Mouse (Mus musculus): ENCODE results near the gene Opcml.

Opcml gene

DNA sequence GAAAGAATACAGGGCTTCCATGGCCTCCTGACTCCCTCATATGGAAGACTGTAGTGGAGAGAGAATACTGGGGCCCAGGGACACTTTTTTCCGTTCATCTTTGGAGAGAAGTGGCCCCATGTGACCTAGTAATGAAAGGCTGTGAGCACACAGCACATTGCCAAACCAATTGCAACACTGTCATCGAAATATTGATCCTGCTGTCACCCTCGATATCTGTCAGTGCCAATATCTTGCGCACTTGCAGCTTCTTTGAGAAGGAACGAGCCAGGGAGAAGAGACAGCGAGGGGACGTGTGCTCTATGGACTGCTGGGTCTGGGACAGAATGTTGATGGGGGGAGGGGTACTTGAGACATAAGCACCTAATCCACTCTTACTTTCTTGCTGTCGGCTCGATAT is 460.8 kb downstream of the Opcml start:
- DNase-seq (ENCODE audit: low spot score): no peak

DNA sequence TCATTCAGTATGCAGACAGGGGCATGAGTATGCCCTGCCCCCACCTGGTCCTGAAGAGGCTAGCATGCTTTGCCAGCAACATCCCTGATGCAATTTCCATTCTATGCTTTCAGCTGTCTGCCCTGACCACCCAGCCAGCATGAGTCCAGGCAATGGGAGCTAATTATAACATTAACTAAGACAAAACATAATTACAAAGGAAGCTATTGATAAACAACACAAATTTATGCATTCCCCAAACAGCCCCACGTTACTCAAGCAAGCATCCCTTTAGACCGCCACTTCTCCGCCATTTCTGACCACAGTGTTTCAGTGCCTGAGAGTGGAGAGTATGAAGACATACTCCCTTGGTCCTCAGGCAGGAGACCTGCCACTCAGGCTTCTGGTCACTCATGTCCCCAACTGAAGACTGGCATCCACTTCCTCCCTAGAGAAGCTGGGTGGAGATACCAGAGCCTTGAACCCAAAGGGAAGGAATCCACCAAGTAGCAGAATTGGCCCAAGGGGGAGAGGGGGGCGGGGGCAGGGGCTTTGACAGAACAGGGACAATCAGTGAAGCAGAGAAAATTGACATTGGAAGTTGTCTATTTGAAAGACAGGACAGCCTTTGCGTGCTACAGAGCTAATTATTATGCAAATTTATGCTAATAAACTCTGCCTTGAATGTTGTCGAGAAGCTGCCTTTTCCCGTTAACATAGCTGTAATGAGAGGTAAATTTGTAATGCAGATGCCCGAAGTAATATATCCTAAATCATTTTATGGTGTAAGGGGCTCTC is 464.7 kb downstream of the Opcml start:
- no peak for DNase-seq (ENCODE audit: low spot score)

DNA sequence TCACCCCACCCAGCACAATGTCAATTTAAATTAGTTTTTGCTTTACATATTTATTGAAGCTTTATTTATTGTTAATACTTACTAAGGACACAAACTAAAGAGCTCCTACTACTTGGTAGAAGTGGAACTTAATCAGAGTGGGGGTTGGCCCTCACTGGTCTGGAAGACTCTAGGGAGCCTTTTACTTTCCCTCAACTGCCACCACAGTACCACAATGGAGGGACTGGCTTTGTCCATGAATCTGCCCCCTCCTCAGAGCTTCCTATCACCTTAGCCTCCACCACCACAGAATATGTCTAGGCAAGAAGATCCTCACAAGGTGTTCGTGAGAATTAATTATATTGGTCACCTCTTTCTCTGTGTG is 465.3 kb downstream of the Opcml start:
- no peak for DNase-seq (ENCODE audit: low spot score)

DNA sequence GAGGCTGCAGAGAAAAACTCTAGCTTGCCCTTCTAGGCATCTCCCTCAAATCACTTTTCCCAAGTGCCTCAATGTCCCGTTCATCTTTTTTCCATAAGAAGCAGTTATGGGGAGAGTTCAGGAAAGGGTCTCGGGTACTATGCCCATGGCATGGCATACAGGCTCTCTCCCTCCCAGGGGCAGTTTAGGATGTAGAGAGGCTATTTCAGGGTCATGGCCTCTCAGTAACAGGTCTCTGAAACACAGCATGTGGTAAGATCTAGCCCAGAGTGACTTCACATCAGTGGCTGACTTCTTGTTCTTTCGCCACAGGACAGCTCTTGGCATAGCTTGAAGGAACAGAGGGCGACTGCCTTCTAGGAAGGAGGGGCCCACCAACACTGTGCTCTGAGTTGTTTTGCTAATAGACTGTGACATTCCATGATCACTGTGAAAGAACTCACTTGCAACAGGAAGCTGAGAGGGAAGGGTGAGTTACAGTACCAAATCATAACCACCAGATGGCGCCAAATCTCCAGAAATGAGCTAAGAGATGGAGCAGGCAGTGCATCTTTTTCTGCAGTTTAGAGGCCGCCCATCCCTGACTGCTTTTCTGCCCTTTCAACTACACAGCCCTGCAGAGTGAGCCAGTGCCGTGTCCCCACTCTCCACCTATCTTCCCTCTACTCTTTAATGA is 470.6 kb downstream of the Opcml start:
- DNase-seq (ENCODE audit: low spot score): peak; percentile 90

DNA sequence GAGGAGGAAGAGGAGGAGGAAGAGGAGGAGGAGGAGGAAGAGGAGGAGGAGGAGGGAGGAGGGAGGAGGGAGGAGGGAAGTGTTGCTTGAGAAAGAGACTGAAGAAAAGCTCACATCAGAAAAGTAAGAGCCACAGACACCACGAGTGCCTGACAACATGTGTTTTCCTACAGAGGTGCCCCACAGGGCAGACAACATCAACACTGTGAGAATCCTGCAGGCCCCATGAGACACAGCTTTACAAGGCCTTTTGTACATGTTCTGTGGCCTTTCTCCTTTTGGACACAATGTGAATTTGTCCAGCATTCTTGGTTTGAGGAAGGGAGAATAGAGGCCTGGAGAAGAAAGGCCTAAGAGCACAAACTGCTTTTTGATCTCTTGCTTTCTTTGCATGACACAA is 471.4 kb downstream of the Opcml start:
- peak; percentile 11 for DNase-seq (ENCODE audit: low spot score)

DNA sequence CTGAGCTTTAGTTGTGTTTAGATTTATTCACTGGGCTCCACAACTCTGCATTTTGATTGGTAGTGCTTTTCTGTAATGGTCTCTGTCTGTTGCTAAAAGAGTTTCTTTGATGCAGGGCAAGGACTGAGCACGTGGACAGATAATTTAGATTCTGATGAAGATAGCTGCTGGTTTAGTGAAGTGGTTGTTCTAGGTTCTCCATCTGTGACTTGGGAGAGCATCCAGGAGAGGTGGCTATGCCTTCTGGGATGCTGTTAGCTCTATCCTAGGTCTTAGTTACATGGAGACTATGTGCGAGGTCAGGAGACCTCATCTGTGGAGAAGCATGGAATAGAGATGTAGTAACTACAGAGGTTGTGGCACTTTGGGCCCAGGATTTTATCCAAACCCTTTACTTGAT is 472.3 kb downstream of the Opcml start:
- DNase-seq (ENCODE audit: low spot score): no peak

DNA sequence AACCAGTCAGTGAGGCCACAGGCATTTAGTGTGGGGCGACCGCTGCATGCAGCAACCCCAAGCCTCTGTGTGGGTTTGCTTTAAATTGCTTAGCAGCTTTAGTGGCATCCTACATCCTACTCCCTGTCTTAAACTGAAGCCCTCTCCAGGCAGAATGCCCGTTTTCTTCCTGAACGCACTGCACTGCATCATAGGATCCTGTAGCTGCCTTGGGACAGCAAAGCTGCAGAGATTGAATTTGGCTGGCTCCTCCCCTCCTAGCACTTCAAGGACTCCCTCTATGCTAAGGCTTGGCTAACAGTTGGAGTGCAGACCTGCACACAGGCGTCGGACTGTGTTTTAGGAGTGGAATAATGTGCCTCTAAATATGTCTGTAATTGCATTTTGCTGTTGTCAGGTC is 474.2 kb downstream of the Opcml start:
- DNase-seq (ENCODE audit: low spot score): no peak

DNA sequence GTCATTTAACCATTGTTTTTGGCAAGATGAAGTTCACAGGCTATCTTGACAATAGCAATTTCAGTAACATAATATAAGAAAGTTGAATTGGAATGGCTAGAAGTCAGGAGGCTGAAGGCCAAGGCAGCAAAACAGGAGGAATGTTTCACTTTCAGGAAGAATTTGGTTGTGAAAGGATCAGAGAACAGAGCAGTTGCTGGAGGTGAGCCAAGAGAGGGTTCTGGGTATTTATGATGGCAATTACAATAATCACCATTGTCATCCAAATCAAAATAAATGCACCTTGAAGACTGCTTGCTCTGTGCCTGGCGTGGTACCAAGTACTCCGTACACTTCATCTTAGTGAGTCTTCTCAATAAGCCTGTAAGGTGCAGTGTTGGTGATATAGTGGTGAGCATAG is 483.2 kb downstream of the Opcml start:
- no peak for DNase-seq (ENCODE audit: low spot score)

DNA sequence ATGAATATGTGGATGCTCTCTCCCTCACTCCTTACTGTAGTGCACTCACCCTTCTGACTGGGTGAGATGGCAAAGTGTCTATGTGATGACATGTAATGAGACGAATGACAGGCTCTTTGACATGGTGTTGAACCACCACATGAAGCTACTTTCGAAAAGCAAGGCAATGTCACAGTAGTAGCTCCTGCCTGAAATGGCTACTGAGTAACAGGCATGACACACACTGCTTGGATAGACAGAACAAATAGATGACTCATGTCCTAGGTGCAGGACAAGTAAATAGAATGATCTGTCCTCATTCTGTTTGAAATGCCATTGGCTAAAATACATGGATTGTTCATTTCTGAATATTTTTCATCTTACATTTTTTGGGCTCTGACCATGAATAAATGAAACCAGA is 488.0 kb downstream of the Opcml start:
- no peak for DNase-seq (ENCODE audit: low spot score)

DNA sequence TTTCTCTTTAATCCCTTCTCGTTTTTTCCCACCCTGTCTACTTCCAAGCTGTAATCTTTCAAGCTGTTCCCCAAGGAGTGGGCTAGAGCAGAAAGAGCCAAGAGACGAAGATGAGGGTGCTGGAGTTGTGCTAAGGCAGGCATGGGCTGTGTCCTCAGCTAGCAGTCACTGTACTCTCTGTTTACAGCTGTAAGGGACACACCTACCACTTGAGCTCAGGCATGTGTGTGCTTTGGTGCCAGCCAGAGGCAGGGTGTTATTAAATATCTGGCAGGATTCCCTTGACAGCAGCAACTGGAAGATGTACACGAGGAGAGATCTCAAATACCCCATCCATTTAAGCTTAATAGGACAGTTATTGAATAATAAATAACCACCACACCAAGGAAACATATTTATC is 490.4 kb downstream of the Opcml start:
- DNase-seq (ENCODE audit: low spot score): no peak

DNA sequence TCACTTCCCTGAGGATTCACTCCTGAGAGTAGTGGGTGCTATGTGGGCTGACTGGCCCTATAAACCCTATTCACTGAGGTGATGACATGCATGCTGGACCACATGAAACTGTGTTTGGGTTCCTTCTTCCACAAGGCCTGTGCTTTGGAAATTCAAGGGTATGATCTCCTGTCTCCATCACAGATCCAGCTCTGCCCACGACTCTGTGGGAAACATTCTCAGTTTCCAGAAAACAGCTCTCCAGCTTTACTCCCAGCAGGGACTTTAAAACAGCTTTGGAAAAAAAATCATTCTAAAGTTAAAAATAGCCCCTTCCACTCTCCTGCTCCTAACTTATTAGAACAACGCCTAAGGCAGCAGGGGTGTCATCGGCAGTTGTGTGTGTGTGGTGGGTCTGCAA is 491.0 kb downstream of the Opcml start:
- no peak for DNase-seq (ENCODE audit: low spot score)

DNA sequence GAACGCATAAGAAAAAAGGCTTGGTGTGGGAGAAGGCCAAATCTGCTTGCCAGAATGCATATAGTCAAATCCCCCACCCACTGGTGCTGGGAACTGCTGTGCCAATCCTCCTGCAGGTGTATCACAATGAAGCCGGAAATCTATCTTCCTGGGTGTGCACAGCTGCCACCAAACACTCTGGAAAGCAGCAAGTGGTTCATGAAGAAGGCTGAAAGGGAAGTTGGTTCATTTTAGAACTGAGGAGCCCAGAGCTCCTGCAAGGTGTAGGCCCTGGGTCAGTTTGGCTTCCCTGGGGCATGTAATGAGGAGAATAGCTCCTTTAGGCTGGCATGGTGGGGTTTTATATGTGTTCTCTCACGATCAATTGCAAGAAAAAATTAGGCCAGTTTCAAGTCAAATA is 494.4 kb downstream of the Opcml start:
- DNase-seq (ENCODE audit: low spot score): no peak

DNA sequence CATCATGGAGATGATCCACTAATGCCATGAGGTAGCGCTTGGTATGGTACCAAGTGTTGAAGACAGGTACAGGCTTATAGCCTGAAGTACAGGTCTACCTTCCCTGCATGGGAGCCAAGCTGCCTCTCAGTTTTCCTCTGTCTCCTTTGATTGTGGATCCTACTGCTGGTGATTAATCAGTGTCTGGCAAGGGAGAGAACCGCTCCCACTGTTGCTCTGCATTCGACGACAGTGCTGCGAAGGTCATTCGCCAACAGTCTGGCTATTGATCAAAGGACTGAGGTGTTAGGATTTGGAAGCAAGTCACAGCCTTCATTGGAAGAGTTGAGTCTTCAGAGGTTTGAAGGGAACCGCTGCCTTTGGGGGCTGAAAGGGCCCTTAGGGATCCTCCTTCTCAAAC is 495.8 kb downstream of the Opcml start:
- DNase-seq (ENCODE audit: low spot score): no peak

DNA sequence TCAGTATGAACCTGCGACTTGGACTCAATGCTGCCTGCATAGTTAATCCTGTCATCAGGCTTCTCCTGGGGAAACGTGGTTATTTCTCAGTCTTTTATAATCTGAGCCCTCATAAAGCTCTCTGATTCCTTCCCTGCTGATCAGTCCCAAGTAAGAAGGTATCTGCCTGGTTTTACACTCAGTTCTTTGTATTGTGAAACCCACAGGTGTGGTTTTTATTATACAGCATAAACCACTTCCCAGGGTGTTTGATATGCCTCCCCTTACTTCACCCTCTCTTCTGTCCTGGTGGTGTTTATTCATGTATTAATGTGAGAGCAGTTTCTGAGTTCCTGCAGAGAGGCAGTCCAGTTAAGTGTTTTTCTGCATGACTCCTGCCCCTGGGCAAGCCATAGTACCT is 496.9 kb downstream of the Opcml start:
- no peak for DNase-seq (ENCODE audit: low spot score)

DNA sequence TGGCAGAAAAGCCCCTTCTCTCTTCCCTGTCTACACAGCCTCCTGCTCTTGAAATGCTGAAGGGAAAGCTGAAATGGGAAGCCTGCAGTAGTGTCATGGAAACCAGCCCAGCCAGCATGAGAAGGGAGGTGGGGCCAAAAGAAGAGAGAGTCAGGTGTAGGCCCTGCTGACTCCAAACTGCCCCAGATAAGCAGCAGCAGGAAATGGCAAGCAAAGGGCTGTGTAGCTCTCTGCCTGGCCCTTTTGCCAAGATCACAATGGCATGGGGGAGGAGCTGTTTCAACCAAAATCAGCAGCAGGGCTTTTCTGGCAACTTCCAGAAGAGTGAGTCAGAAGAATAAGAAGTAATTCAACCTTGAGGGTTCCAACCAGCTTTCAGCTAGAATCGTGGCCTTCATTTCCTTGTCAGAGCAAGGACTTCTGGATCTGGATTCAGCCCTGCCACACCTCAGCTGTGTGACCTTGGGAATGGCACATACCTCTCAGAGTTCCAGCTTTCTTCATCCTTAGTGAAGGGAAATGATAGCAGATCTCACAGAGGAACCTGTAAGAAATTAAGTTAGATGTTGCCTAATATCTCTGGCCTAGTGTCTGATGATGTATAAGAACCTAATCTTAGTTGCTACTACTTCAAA is 499.2 kb downstream of the Opcml start:
- no peak for DNase-seq (ENCODE audit: low spot score)

DNA sequence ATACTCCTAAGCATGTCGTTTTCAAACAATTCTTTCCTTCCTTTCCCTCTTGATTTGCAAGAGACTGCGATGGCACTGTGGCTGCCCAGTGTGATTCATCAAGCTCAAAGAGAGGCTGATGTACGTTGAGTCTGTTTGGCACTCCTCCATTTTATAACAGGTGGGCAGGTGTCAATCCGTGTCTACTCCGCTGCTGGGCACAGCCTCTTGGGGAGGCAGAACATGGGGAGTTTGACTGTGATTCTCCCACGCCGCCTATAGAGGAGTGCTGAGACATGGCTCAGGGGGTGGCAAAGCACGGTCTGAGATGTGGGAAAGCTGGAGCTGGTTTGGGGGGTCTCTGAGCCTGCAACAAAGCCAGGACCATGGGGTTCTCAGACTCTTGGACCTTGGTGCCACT is 513.1 kb downstream of the Opcml start:
- no peak for DNase-seq (ENCODE audit: low spot score)

DNA sequence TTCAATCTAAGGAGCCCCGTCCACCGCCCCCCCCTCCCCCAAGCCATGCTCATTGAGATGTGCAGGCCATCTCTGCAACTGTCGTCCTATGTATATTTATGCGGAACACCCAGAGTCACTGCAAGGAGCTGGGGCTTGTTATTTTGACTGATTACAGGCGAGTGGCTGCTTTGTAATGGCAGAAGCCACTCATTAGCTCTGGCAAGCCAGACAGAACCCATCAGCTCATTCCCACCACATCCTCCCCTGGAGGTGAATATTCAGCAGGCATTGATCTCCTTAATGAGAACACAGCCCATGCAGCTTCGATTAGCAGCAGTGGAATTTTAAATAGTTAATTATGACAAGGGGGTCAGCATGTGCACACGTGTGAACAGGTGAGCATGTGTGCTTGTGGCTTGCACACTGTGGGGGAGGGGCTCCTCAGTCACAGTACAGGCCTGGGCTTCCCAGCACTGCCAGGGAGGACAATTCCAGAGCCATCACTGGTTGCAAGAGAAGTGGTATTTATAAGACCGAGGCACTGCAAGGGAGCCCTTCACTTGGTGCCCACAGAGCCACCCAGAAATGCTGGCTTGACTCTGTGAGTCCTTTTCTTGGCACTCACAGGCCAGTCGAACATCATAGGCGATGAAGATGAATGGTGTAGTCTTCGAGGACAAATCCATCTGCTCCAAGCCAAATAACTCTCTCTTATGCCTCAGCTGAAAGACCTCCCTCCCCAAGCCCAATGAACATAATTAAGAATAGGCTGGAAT is 516.0 kb downstream of the Opcml start:
- peak; percentile 11 for DNase-seq (ENCODE audit: low spot score)

DNA sequence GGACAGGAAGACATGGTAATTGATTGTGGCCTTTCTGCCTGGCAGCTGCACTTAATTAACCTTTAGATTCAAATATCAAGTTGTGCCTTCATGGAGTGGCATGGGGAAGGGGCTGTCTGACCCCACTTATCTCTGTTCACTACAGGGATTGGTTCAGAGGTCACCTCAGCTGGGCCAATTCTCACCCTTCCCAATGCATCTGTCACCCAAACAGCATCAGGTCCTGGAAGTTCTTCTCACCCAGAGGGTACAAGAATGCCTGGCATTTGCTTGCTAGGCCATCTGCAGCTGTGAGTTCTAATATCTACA is 516.5 kb downstream of the Opcml start:
- peak; percentile 53 for DNase-seq (ENCODE audit: low spot score)

DNA sequence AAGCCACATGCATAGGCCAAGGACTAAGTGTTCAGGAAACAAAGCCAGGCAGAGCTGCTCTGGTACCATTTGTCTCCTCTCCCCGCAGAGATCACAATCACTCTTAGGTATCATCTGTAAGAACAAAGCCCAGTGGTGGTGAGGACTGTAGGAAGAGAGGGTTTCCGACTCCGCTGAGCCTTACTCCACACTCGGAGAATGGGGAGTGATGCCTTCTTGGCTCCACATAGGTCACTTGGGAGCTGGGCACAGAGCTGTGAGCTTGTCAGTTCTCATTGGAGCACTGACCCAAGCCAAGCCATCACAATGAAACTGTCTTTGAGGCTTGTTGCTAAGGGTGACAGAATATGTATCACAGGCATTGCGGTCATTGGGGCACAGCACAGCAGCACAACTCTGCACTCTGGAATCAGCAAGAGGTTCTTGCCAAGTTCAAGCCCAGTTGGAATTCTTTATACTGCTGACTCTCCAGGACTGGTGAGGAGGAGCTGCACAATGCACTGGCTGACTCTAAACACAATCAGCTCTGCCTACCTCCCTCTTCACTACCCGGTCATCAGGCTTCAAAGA is 517.0 kb downstream of the Opcml start:
- peak; percentile 7 for DNase-seq (ENCODE audit: low spot score)

DNA sequence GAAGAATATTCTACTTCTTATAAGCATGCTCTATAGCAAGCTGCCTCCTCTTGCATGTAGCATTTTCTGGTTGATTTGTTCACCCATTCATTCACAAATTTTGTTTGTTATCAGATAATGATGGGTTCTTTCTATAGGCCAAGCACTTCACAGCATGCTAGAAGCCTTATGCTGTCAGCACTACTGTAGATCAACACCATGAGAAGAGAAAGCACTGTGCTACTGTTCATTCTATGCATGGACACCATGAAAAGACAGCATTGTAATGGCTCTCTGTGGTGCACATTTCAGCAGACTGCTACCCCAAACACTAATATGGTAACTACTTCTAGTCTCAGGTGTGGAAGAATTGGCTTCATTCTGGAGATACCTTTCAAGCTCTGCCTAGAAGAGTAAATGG is 527.3 kb downstream of the Opcml start:
- no peak for DNase-seq (ENCODE audit: low spot score)

DNA sequence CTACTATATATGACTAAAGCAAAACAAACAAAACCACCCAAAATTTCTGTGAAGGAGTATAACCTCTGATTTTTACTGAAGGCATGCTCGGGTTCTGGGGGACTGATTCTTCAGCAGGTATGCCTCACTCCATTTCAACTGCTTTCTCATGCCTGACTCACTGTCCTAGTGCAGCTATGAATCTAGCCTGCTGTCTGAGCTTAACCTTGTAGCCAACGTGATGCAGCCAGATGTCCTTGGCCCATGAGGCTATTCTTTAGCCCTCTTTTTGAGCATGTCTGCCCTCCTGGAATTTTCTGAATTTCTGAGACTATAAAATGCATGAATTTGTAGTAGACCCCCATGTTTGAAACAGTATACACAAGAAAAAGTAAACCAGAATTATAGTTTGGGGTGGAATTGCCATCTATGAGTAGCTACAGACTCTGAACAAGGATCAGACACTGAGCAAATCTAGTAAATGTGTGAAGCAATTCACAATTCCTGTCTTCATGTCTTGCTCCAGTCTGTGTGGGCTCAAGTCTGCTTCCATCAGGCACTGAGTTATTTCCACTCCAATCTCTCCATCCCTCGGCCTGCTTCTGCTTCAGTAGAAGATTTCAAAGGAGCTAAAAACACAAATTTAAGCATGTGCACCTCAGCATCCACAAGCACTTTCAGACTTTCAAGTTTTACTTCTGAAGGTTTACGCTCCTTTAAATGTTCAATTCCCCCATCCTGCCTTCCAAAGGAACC is 528.6 kb downstream of the Opcml start:
- no peak for DNase-seq (ENCODE audit: low spot score)

DNA sequence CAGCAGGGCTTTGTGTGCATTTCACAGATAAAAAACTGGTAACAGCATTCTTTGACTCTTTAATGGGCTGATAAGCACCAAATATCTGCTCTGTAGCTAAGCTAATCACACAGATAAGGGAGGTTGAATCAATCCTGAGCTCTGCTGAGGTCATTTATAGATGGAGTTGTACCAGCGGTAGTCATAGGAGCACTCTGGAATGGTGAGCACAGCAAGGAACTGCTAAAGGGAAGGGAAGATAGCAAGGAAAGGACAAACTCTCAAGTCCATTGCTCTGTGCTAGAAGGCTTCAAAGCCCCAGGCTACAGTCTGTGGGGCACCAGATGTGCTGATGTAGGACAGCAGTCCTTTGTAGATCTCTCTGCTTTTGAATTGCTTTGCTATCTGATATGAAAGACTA is 529.2 kb downstream of the Opcml start:
- no peak for DNase-seq (ENCODE audit: low spot score)
